Mouse (Mus musculus) heart, postnatal 4 days (tissue): ENCODE measurements around the gene Pnpo. TPM values are rescaled to one million over a fixed set of nuclear protein-coding genes. Genes with fewer than 3 reads are reported as not detected.
A peak's percentile ranks its signal among the peaks of the same experiment; 100 is the strongest.

Experiments
- DNase-seq: peaks from one replicate; pipeline ENCODE4 v3.0.0; 2021
- total RNA-seq, 2 experiments: library from RNA; stranded (reverse); gene quantifications; 2 replicates each; pipeline ENCODE4 v1.2.3; 2021

The Pnpo gene
- total RNA-seq, 2 experiments from 2014 or later: 10.6 to 16.7 TPM

- peak; percentile 71 for DNase-seq
Observed at GRCm38 (mm10) chr11:96937549-96938425, 6.0 kb downstream of the Pnpo start.

GRCm38 (mm10) chr11:96935872-96936650 lies 7.7 kb downstream of the Pnpo start:
- no peak for DNase-seq

GRCm38 (mm10) chr11:96934921-96935356 lies 8.8 kb downstream of the Pnpo start:
- DNase-seq: peak; percentile 60

- DNase-seq: no peak
Observed at GRCm38 (mm10) chr11:96933562-96934276, 10.1 kb downstream of the Pnpo start.

- peak; percentile 40 for DNase-seq
Observed at GRCm38 (mm10) chr11:96931327-96932062, 12.3 kb downstream of the Pnpo start.

DNA sequence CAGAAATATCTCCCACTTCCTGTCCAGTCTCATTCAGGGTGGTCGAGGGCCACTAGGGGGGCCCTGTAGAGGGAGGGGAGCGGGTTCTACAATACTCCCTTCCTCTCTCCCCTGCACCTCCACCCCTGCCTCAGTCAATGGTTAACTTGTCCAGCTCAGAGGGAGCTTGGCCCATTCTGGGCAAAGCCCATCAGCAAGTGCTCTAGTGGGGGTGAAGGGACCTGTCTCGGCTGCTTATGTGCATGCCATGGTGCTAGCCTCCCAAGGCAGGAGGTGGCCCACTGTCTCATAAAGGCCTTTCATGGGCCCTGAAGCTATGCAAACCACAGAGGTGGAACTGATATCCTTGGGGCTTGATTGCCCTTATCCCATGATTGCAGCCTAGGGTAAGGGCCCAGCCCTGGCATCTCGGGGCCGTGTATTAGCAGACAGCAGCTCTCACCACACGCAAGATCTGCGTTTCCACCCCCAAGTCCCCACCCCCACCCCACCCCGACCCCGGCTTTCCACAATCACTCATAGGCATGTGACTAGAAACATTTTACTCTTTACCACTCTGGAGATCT lies 13.9 kb downstream of the Pnpo start:
- DNase-seq: no peak

DNA sequence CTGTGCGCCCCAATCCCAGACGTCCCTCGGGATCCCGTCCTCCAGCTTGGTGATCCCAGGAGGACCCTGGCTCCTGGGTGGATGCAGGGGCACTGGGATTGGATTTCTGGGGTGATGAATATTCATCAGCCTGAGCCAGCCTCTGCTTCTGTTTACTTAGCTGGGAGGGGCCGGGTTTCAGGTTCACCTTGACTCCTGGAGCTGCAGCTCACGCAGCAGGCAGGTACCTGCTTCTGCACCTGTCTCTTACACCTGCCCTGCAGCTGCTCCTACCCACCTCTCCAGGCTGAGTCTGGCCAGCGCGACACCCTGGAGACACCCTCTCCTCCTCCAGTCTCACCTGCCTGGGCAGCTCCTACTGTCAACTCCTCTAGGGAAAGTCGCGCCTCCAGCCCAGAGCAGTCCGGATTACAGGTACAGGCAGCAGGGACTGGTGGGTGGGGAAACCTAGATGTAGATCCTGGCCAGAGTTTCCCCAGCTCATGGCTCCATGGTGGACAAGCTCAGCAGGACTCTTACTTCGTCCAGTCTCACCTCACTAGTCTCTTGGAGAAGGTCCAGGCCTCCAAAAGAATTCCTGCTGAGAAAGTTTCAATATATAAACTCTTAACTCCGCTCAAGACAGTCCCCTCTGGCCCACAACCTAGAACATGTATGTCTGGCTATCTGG lies 14.6 kb downstream of the Pnpo start:
- no peak for DNase-seq

DNA sequence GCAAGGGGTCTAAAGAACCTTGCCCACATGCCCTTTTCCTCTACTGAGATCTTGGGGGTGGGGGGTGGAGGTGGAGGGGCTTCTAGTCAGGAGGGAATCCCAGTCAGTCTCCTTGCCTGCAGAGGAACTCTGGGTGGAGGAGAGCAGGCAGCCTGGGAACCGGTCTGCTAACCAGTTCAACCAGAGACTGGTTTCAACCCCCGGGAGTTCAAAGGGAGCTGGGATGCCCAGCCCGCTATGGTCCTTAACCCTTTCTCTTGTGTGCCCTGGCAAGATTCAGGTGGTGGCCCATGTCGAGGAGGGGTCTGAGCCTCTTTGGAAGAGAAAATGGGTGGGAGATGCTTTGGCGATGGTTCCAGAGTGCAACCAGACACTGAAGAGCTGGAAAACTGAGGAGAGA lies 15.1 kb downstream of the Pnpo start:
- DNase-seq: no peak

GRCm38 (mm10) chr11:96928088-96928487 lies 15.7 kb downstream of the Pnpo start, which contains the start of gene Prr15l:
Gene Prr15l, plus strand, starts transcription at chr11:96928104.
- no peak for DNase-seq

DNA sequence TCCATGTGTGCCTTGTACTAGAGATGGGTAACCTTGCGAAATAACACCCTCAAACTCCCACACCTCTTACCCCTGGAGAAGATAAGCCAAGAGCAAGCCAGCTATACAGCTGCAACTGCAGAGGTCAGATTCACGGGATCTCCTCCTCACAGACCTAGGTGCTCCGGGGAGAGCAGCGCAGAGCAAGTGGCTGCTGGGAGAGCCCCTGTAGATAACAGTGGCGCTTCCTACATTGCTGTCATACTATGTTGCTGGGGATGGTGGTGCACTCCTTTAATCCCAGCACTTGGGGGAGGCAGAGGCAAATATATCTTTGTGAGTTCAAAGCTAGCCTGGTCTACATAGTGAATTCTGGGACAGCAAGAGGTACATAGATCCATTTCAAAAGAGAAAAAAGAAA lies 17.2 kb downstream of the Pnpo start:
- no peak for DNase-seq

- DNase-seq: no peak
Observed at GRCm38 (mm10) chr11:96925469-96926148, 18.2 kb downstream of the Pnpo start.

DNA sequence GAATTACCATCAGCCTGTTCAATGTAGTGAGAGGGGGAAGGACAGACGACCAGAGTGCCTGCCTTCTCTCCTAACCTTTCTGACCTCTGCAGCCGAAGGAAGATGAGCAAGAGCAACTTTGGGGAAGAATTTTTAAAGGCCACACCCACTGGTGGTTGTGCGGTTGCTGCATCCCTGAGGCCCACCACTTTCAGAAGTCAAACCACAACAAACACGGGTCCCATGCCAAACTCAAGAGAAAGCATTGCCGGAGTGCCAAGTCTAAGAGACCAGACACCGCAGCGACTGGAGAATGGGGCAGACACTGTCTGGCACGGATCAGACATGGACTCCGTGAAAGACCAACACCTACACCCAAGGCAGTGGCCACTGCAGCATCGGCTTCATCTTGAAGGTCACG lies 18.9 kb downstream of the Pnpo start:
- no peak for DNase-seq

- no peak for DNase-seq
Observed at GRCm38 (mm10) chr11:96919003-96919402, 24.8 kb downstream of the Pnpo start.

GRCm38 (mm10) chr11:96917415-96917814 lies 26.4 kb downstream of the Pnpo start:
- no peak for DNase-seq

- DNase-seq: no peak
Observed at GRCm38 (mm10) chr11:96916885-96917396, 26.8 kb downstream of the Pnpo start.

DNA sequence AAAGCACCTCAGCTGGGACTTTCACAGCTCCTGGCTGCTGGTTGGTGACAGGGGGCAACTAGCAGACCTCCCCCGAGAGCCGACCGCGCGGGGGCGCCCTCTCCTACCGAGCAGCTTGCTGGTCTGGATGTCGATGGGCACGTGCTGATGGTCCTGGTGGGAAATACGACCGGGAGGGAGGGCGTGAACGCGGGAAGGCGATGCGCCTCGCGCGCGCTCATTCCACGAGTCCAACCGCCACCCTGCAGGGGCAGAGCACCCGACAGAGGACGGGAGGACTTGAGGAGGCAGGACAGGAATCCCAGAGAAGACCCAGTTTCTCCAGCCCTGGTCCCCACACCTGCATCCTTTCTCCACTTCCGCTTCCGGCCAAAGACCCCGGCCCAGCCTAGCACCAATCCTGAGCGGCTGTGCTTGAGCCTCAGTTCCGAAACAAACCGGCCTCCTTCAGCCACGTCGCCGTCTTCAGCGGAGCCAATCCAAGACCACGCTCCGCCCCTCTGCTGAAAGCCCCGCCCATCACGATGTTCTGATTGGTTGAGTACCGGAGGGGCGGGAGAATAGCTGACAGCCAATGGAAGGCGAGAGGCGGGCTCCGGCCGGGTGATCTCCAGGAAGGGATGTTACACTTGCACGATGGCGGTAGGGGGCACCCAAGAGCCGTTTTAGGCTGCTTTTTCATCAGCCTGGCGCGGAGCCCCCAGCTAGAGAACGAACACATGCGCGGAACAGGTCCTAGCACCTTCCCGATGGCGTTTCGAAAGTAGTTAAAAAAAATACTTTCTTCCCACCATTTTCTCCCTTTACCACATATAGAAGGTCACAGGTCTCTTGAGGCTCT lies 27.5 kb downstream of the Pnpo start, which contains the start of gene Cdk5rap3:
Cdk5rap3 (minus strand) TSS at position 453 of the 841 bp plus-strand sequence.
- peak; percentile 99 for DNase-seq

DNA sequence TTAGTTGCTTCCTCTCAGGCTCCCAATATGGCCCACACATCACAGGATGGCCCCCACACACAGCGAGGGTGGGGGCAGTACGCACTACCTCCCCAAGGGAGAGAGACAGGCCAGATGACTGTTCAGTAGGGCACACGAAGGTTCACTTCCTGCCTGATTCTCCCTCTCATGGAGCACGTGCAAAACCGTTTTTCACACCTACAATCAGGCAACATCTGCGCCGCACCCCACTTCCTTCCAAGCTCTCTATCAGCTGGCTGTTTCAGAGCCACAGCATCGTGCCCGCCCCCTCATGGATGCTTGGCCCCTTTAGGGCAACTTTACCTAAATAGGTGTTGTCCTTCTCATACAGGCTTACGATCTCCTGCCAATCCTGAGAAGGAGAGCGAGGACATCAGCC lies 31.1 kb downstream of the Pnpo start:
- no peak for DNase-seq

DNA sequence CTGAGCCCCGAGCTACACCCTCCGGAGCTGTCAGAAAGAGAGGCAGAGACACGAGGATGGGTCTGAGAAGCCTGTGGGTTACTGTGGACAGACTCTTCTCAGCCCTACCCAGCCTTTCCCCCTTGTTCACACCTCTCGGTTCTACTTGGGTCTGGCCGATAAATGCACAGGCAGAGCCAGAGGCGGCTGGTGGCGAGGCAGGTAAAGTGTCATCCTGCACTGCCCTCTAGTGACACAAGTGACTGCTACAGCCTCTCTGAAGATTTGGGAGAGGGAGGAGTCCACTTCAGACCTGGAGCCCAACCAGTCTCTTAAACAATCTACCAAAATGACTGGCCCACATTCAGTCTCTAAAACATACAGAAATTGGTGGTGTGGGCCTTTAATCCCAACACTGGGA lies 33.8 kb downstream of the Pnpo start:
- DNase-seq: peak; percentile 90

GRCm38 (mm10) chr11:96908594-96908993 lies 35.2 kb downstream of the Pnpo start:
- DNase-seq: no peak
